Mouse (Mus musculus) liver, embryonic 14.5 days (tissue): ENCODE data around the gene Myom3. TPM values are rescaled to one million over a fixed set of nuclear protein-coding genes. Genes with fewer than 3 reads are reported as not detected.

Experiments used
- ATAC-seq: fragments of 200-750 bp; cut with Nextera tagmentation; 2 replicates; pipeline ENCODE4 v1.8.0; 2017; ENCODE audit warnings: moderate number of reproducible peaks, mild to moderate bottlenecking, moderate library complexity; ENCODE audit not compliant: insufficient read depth
- DNase-seq, 3 experiments: peaks; one replicate each; pipeline ENCODE4 v3.0.0-alpha.2; 2012 to 2013; ENCODE audit warnings: low read depth in 3 of 3, low spot score in 3 of 3
- H3K27ac ChIP-seq: fragments of 300-500 bp; sonication (generic); 2 replicates; pipeline ENCODE4 v1.5.1; 2014; ENCODE audit warnings: moderate library complexity, mild to moderate bottlenecking, control low read depth, inconsistent platforms
- H3K27me3 ChIP-seq: fragments of 300-500 bp; sonication (generic); 2 replicates; pipeline ENCODE4 v1.6.1; 2014; ENCODE audit warnings: mild to moderate bottlenecking, low read length, moderate library complexity; ENCODE audit not compliant: control insufficient read depth, insufficient read depth
- H3K36me3 ChIP-seq: fragments of 300-500 bp; sonication (generic); replicated peaks from 2 replicates; pipeline ENCODE4 v1.6.1; 2014; ENCODE audit warnings: low read depth; ENCODE audit not compliant: control insufficient read depth, insufficient read depth
- H3K4me1 ChIP-seq, 2 experiments: fragments of 200-500 bp in 1 of 2; fragments of 300-500 bp in 1 of 2; sonication (generic) in 1 of 2; replicated peaks; 2 replicates each; pipeline ENCODE4 v1.6.1; 2012 to 2014; ENCODE audit warnings: antibody characterized with exemption in 1 of 2, inconsistent platforms in 1 of 2, low read length in 1 of 2; ENCODE audit not compliant: control insufficient read depth in 2 of 2, insufficient read depth in 2 of 2
- H3K4me2 ChIP-seq: fragments of 300-500 bp; sonication (generic); 2 replicates; pipeline ENCODE4 v1.6.1; 2014; ENCODE audit warnings: low read depth, mild to moderate bottlenecking, control low read depth, moderate library complexity
- H3K4me3 ChIP-seq, 2 experiments: fragments of 200-500 bp in 1 of 2; fragments of 300-500 bp in 1 of 2; sonication (generic) in 1 of 2; 2 replicates each; pipeline ENCODE4 v1.5.1; 2012 to 2014; ENCODE audit warnings: low read depth in 2 of 2, low read length in 2 of 2, mild to moderate bottlenecking in 2 of 2, control low read depth in 1 of 2, inconsistent platforms in 1 of 2, moderate library complexity in 1 of 2; ENCODE audit not compliant: insufficient read depth in 1 of 2
- H3K9ac ChIP-seq: fragments of 300-500 bp; sonication (generic); replicated peaks from 2 replicates; pipeline ENCODE4 v1.6.1; 2014; ENCODE audit warnings: mild to moderate bottlenecking, control low read depth, moderate library complexity
- H3K9me3 ChIP-seq: fragments of 300-500 bp; sonication (generic); 2 replicates; pipeline ENCODE4 v1.6.1; 2016; ENCODE audit warnings: low read length, mixed read lengths; ENCODE audit not compliant: control insufficient read depth
- CTCF ChIP-seq: IDR thresholded peaks from 2 replicates; pipeline ENCODE4 v1.5.1; 2016; ENCODE audit warnings: antibody characterized with exemption, low read depth, control low read depth
- EP300 ChIP-seq: IDR thresholded peaks from 2 replicates; pipeline ENCODE4 v1.6.1; 2016; ENCODE audit warnings: antibody characterized with exemption, low read depth
- WGBS: fragments of 180-500 bp; shearing (Covaris S2); extraction: QIAGEN DNeasy Blood & Tissue Kit; methylation state at CpG from one replicate; pipeline ENCODE4 v1.1.7; 2014; ENCODE audit not compliant: insufficient replicate concordance; 5-methylcytosine and 5-hydroxymethylcytosine counted together
- polyA plus RNA-seq, 2 experiments: library from polyadenylated mRNA; depleted of rRNA in 1 of 2; stranded (reverse) in 1 of 2; unstranded in 1 of 2; fragments of >200 nt; fragmentation: Nextera tagmentation in 1 of 2; extraction: Ambion mirVana in 1 of 2; gene quantifications; 2 replicates each; pipeline versions ENCODE4 v1.2.1 to v1.2.3; 2012 to 2014

Myom3 gene
- polyA plus RNA-seq, 2 experiments: 0.04 to 0.06 TPM

- Histone ChIP-seq H3K9ac (no peak overlapping the region), H3K36me3 (no peaks in the 10 kb centered on the region), H3K27ac (no peak overlapping the region), H3K27me3 (no peaks in the 10 kb centered on the region), H3K9me3 (no peaks in the 10 kb centered on the region), H3K4me3 (no peak overlapping the region), H3K4me2 (no peak overlapping the region), H3K4me1 (peaks cover 23% of the 10 kb centered on the region in 2 experiments)
- DNase-seq (no peak), ATAC-seq (no peak)
- TF ChIP-seq CTCF (no peak), EP300 (no peak)
- WGBS: 63% methylated on average over 3 of the region's 3 CpGs
These were observed 22.6 kb upstream of the Myom3 start for GRCm38 (mm10) chr4:135736903-135737302.

- H3K27ac ChIP-seq: peak overlapping the region; percentile 80; the same call in 1 of the 2 replicates
- H3K9me3 ChIP-seq: no peaks in the 10 kb centered on the region
- TF ChIP-seq EP300 (no peak), CTCF (no peak)
- no peak overlapping the region for H3K9ac ChIP-seq
- no peaks in the 10 kb centered on the region for H3K27me3 ChIP-seq
- WGBS: 45% methylated on average over 5 of the region's 5 CpGs
- H3K4me2 ChIP-seq: peak overlapping the region; percentile 61
- ATAC-seq: no peak
- no peak for DNase-seq
- peaks cover 23% of the 10 kb centered on the region in 2 experiments for H3K4me1 ChIP-seq
- no peak overlapping the region for H3K4me3 ChIP-seq
- no peaks in the 10 kb centered on the region for H3K36me3 ChIP-seq
These were observed 21.3 kb upstream of the Myom3 start for GRCm38 (mm10) chr4:135738237-135738636.

GRCm38 (mm10) chr4:135739148-135739547 is 20.4 kb upstream of the Myom3 start:
- Histone ChIP-seq H3K27ac (peak overlapping the region; percentile 80), H3K4me2 (peak overlapping the region; percentile 61), H3K4me3 (no peak overlapping the region), H3K4me1 (peaks cover 23% of the 10 kb centered on the region in 2 experiments), H3K27me3 (no peaks in the 10 kb centered on the region), H3K9ac (no peak overlapping the region; the same call in 1 of the 2 replicates), H3K36me3 (no peaks in the 10 kb centered on the region), H3K9me3 (no peaks in the 10 kb centered on the region)
- ATAC-seq (peak; percentile 69), DNase-seq (peak in 1 of 3 experiments; percentile 37)
- 32% methylated on average over 7 of the region's 7 CpGs for WGBS
- TF ChIP-seq CTCF (no peak), EP300 (no peak)

GRCm38 (mm10) chr4:135739672-135740071 is 19.8 kb upstream of the Myom3 start:
- Histone ChIP-seq H3K9ac (peak overlapping the region; percentile 38), H3K4me2 (peak overlapping the region; percentile 61), H3K36me3 (no peaks in the 10 kb centered on the region), H3K4me1 (peaks cover 23% of the 10 kb centered on the region in 2 experiments), H3K27ac (peak overlapping the region; percentile 80), H3K27me3 (no peaks in the 10 kb centered on the region), H3K9me3 (no peaks in the 10 kb centered on the region), H3K4me3 (no peak overlapping the region)
- WGBS: 39% methylated on average over 14 of the region's 14 CpGs
- TF ChIP-seq EP300 (peak; percentile 87), CTCF (no peak)
- ATAC-seq (peak; percentile 95), DNase-seq (peak; percentile 60 to 71 (median 66))

GRCm38 (mm10) chr4:135743520-135743919 is 16.0 kb upstream of the Myom3 start:
- no peak overlapping the region for H3K9ac ChIP-seq
- H3K4me2 ChIP-seq: no peak overlapping the region
- no peak overlapping the region for H3K4me3 ChIP-seq
- no peaks in the 10 kb centered on the region for H3K36me3 ChIP-seq
- TF ChIP-seq EP300: no peak
- no peak overlapping the region for H3K27ac ChIP-seq
- H3K4me1 ChIP-seq: peaks cover 16 to 17% of the 10 kb centered on the region in 2 experiments
- 35% methylated on average over 6 of the region's 6 CpGs for WGBS
- no peaks in the 10 kb centered on the region for H3K9me3 ChIP-seq
- DNase-seq: no peak
- ATAC-seq: no peak
- no peaks in the 10 kb centered on the region for H3K27me3 ChIP-seq
